8 mouse cellular contexts compared by ENCODE assay signal in genomic region chr11:86257054-86257453, GRCm38 (mm10). TPM values are rescaled to one million over a fixed set of nuclear protein-coding genes. Genes with fewer than 3 reads are reported as not detected.
DNase-seq lines count a peak whose midpoint lies in the region; ATAC-seq and TF ChIP-seq lines count a peak whose summit lies in the region.

No protein-coding gene starts in this region.

- no peak for TF ChIP-seq CTCF in kidney, postnatal 0 days (IDR thresholded peaks at IDR 0.05; ENCODE audit: low read depth)

- no peak for TF ChIP-seq POLR2A in limb, embryonic 14.5 days (IDR thresholded peaks at IDR 0.05; ENCODE audit: borderline replicate concordance, extremely low read depth, insufficient read depth, insufficient read length)

- peak overlapping the region; percentile 68 for H3K4me3 ChIP-seq in kidney, postnatal 0 days (replicated peaks; ENCODE audit: low read depth, low read length)
- H3K4me3 ChIP-seq in forebrain, embryonic 13.5 days = peak overlapping the region; percentile 75
- H3K4me3 ChIP-seq in limb, embryonic 14.5 days (replicated peaks; ENCODE audit: low read length) = peak overlapping the region; percentile 60
- peak overlapping the region; percentile 73 for H3K4me3 ChIP-seq in neural tube, embryonic 14.5 days (ENCODE audit: low read depth, low read length)

- peak overlapping the region; percentile 89 for H3K9ac ChIP-seq in kidney, postnatal 0 days (ENCODE audit: low read depth, low read length)
- H3K9ac ChIP-seq in forebrain, embryonic 13.5 days = peak overlapping the region; percentile 94
- peak overlapping the region; percentile 69 for H3K9ac ChIP-seq in limb, embryonic 14.5 days (ENCODE audit: low read depth, low read length, severe bottlenecking)
- peak overlapping the region; percentile 88 for H3K9ac ChIP-seq in neural tube, embryonic 14.5 days (replicated peaks; ENCODE audit: low read depth, low read length)

- no peak for DNase-seq in kidney, postnatal 0 days (ENCODE audit: low spot score)
- no peak for DNase-seq in kidney, adult 11 months
- DNase-seq in limb, embryonic 14.5 days (ENCODE audit: low spot score) = peak; percentile 6
- no peak for DNase-seq in adrenal gland, adult 8-10 months
- DNase-seq in right cerebral cortex, postnatal 4 days = no peak

- WGBS in kidney, postnatal 0 days = under 1% methylated on average over 22 of the region's 22 CpGs
- under 1% methylated on average over 22 of the region's 22 CpGs for WGBS in forebrain, embryonic 13.5 days
- under 1% methylated on average over 22 of the region's 22 CpGs for WGBS in limb, embryonic 14.5 days
- under 1% methylated on average over 22 of the region's 22 CpGs for WGBS in neural tube, embryonic 14.5 days

- peaks cover 2% of the 10 kb centered on the region; the same call in 1 of the 2 replicates for H3K36me3 ChIP-seq in kidney, postnatal 0 days (ENCODE audit: insufficient read depth, low read length)
- H3K36me3 ChIP-seq in forebrain, embryonic 13.5 days (ENCODE audit: poor library complexity, severe bottlenecking) = peaks cover 13% of the 10 kb centered on the region
- peaks cover 13% of the 10 kb centered on the region for H3K36me3 ChIP-seq in limb, embryonic 14.5 days (ENCODE audit: control insufficient read depth, insufficient read depth, low read length)
- H3K36me3 ChIP-seq in neural tube, embryonic 14.5 days (ENCODE audit: control insufficient read depth, insufficient read depth, low read length) = peaks cover 9% of the 10 kb centered on the region

- H3K4me1 ChIP-seq in kidney, postnatal 0 days (replicated peaks; ENCODE audit: insufficient read depth, low read length) = no peaks in the 10 kb centered on the region
- peaks cover 16% of the 10 kb centered on the region for H3K4me1 ChIP-seq in forebrain, embryonic 13.5 days
- H3K4me1 ChIP-seq in limb, embryonic 14.5 days (ENCODE audit: control insufficient read depth, insufficient read depth, low read length) = peaks cover 6% of the 10 kb centered on the region; the same call in 1 of the 2 replicates
- H3K4me1 ChIP-seq in neural tube, embryonic 14.5 days (ENCODE audit: control insufficient read depth, insufficient read depth, low read length) = peaks cover 13% of the 10 kb centered on the region

- peak overlapping the region; percentile 75 for H3K27ac ChIP-seq in kidney, postnatal 0 days
- peak overlapping the region; percentile 64 for H3K27ac ChIP-seq in forebrain, embryonic 13.5 days
- H3K27ac ChIP-seq in limb, embryonic 14.5 days (replicated peaks; ENCODE audit: low read depth, low read length) = peak overlapping the region; percentile 53
- H3K27ac ChIP-seq in neural tube, embryonic 14.5 days (ENCODE audit: low read depth, low read length) = peak overlapping the region; percentile 87

- 0 out of 2 replicates have a peak, but pooled peaks have one; percentile 30 for ATAC-seq in kidney, postnatal 0 days (replicated peaks; ENCODE audit: low FRiP score, low read depth)
- ATAC-seq in activated CD4-positive, CD25-positive, alpha-beta regulatory T cell, adult 4 months = peak; percentile 38
- ATAC-seq in forebrain, embryonic 13.5 days = peak; percentile 67
- ATAC-seq in limb, embryonic 14.5 days (ENCODE audit: low FRiP score, low read depth) = peak; percentile 42
- ATAC-seq in neural tube, embryonic 14.5 days (ENCODE audit: low read depth) = peak; percentile 66

- no peaks in the 10 kb centered on the region for H3K27me3 ChIP-seq in kidney, postnatal 0 days (ENCODE audit: insufficient read depth, low read length)
- no peaks in the 10 kb centered on the region for H3K27me3 ChIP-seq in forebrain, embryonic 13.5 days
- no peaks in the 10 kb centered on the region for H3K27me3 ChIP-seq in limb, embryonic 14.5 days (ENCODE audit: control insufficient read depth, insufficient read depth, low read length)
- no peaks in the 10 kb centered on the region for H3K27me3 ChIP-seq in neural tube, embryonic 14.5 days (ENCODE audit: control insufficient read depth, insufficient read depth, low read length)

- peak overlapping the region; percentile 74 for H3K4me2 ChIP-seq in kidney, postnatal 0 days (ENCODE audit: low read length)
- H3K4me2 ChIP-seq in forebrain, embryonic 13.5 days = peak overlapping the region; percentile 78
- peak overlapping the region; percentile 54 for H3K4me2 ChIP-seq in limb, embryonic 14.5 days (replicated peaks; ENCODE audit: low read depth, low read length, severe bottlenecking)
- peak overlapping the region; percentile 81 for H3K4me2 ChIP-seq in neural tube, embryonic 14.5 days (ENCODE audit: low read depth, low read length)

- no peaks in the 10 kb centered on the region for H3K9me3 ChIP-seq in kidney, postnatal 0 days (replicated peaks; ENCODE audit: low read length)
- H3K9me3 ChIP-seq in forebrain, embryonic 13.5 days (replicated peaks) = no peaks in the 10 kb centered on the region
- no peaks in the 10 kb centered on the region for H3K9me3 ChIP-seq in limb, embryonic 14.5 days (ENCODE audit: control insufficient read depth, low read length)
- H3K9me3 ChIP-seq in neural tube, embryonic 14.5 days (ENCODE audit: control insufficient read depth, low read length) = no peaks in the 10 kb centered on the region

RNA-seq across cellular contexts. Expression of gene Ints2, which starts 0.3 kb away (rescaled TPM):
- 16.9 and 19.3 TPM in 2 replicates for polyA plus RNA-seq in kidney, postnatal 0 days (2015; fragmentation: Nextera tagmentation; extraction: Ambion mirVana)
- polyA plus RNA-seq in activated CD4-positive, CD25-positive, alpha-beta regulatory T cell, adult 4 months (2017; shearing (Covaris generic)) = 10 to 100 TPM; 18.6 to 22.5 TPM
- polyA plus RNA-seq in forebrain, embryonic 13.5 days (2015; fragmentation: Nextera tagmentation; extraction: Ambion mirVana) = 34.2 and 37.5 TPM in 2 replicates
- 29.6 and 34.0 TPM in 2 replicates for polyA plus RNA-seq in limb, embryonic 14.5 days (2012; rRNA removed)
- 29.4 and 35.4 TPM in 2 replicates for polyA plus RNA-seq in limb, embryonic 14.5 days (2014; fragmentation: Nextera tagmentation; extraction: Ambion mirVana)
- polyA plus RNA-seq in neural tube, embryonic 14.5 days (2014; fragmentation: Nextera tagmentation; extraction: Ambion mirVana) = 18.7 and 27.6 TPM in 2 replicates
- 10 to 100 TPM; 22.4 to 32.1 (median 30.2) TPM for total RNA-seq in adrenal gland, adult 8-10 months (2022)

RNA-seq across cellular contexts. Expression of gene Brip1, which starts 56.1 kb away (rescaled TPM):
- polyA plus RNA-seq in kidney, postnatal 0 days (2015; fragmentation: Nextera tagmentation; extraction: Ambion mirVana) = 3.8 and 4.8 TPM in 2 replicates
- 1 to 10 TPM; 6.0 to 8.5 TPM for polyA plus RNA-seq in activated CD4-positive, CD25-positive, alpha-beta regulatory T cell, adult 4 months (2017; shearing (Covaris generic))
- 6.1 and 7.6 TPM in 2 replicates for polyA plus RNA-seq in forebrain, embryonic 13.5 days (2015; fragmentation: Nextera tagmentation; extraction: Ambion mirVana)
- 3.0 and 5.1 TPM in 2 replicates for polyA plus RNA-seq in limb, embryonic 14.5 days (2012; rRNA removed)
- polyA plus RNA-seq in limb, embryonic 14.5 days (2014; fragmentation: Nextera tagmentation; extraction: Ambion mirVana) = 8.3 and 8.8 TPM in 2 replicates
- 0.78 and 1.1 TPM in 2 replicates for polyA plus RNA-seq in neural tube, embryonic 14.5 days (2014; fragmentation: Nextera tagmentation; extraction: Ambion mirVana)
- total RNA-seq in adrenal gland, adult 8-10 months (2022) = 1 to 10 TPM in 2 of 4 experiments, under 1 TPM in 2; 0.49 to 1.1 (median 0.86) TPM
